Mouse (Mus musculus) induced T-regulatory cell, adult 2 months (primary cell): ENCODE results near the gene Trim38.

Source experiments
- DNase-seq: peaks from one replicate; pipeline ENCODE4 v3.0.0-alpha.2; 2012; ENCODE audit warnings: low read depth

Trim38 gene

DNA sequence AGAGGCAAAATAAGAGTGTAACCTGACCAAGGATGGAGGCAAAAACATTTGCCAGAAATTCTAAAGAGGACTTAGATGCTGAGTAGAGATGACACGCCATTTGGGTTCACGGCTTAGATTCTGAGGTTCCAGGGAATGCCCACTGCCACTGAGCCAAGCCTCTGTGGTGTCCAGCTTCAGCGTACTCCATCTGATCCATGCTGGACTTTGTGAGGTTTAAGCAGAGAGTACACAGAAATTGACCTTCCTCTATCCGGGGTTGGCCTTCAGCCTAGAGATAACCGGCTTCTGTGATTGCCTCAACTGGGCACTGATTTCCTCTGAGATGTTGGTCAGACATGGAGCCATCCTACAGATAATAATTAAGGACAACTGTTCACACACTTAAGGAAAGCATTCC is 66.9 kb downstream of the Trim38 start:
- DNase-seq: no peak

DNA sequence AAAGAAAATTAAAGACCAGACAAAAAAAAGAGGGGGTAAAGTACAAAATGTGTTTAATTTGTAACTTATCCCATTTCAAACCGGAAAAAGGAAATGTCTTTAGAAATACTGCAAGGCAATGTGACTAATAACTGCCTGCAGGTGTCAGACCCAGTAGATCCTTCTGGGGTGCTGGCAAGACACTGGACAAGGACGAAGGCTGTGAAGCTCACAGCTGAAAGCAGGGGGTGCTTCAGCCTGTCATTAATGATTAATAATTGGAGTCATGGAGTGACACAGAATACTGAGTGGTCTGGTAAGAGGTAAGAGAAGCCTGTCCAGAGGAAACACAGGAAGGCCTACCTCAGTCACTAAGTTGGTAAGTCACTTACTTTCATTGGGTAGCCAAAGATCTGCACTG is 69.6 kb downstream of the Trim38 start, which contains the start of gene Slc17a3:
Gene Slc17a3, plus strand, starts transcription at position 127 of the 400 bp plus-strand sequence.
- DNase-seq: no peak
